8 mouse cellular contexts compared by ENCODE assay signal in genomic region chr11:69331929-69332405, GRCm38 (mm10). TPM values are rescaled to one million over a fixed set of nuclear protein-coding genes. Genes with fewer than 3 reads are reported as not detected.
DNase-seq lines count a peak whose midpoint lies in the region; ATAC-seq lines count a peak whose summit lies in the region.

No protein-coding gene starts in this region.

- H3K4me1 ChIP-seq in hindbrain, embryonic 11.5 days (replicated peaks; ENCODE audit: control insufficient read depth, insufficient read depth, low read length) = peaks cover 2% of the 10 kb centered on the region
- peaks cover 18% of the 10 kb centered on the region for H3K4me1 ChIP-seq in lung, embryonic 15.5 days

- H3K27ac ChIP-seq in hindbrain, embryonic 11.5 days (ENCODE audit: low read depth, low read length) = peak overlapping the region; percentile 34; the same call in 1 of the 2 replicates
- 0 out of 2 replicates have a peak overlapping the region, but pooled peaks have one; percentile 20 for H3K27ac ChIP-seq in lung, embryonic 15.5 days

- ATAC-seq in hindbrain, embryonic 11.5 days (ENCODE audit: low FRiP score) = peak; percentile 51; the same call in 1 of the 2 replicates
- ATAC-seq in lung, embryonic 15.5 days (ENCODE audit: borderline replicate concordance, extremely low read depth, low FRiP score, low TSS enrichment) = peak; percentile 51; the same call in 1 of the 2 replicates
- peak; percentile 69 for ATAC-seq in neutrophil, adult 5-6 weeks (ENCODE audit: extremely low read depth, insufficient number of reproducible peaks, low FRiP score, poor library complexity, severe bottlenecking)

- DNase-seq in Muller cell, postnatal 12 days (ENCODE audit: inconsistent ontology term) = peak; percentile 73
- DNase-seq in cerebellum, postnatal 14 days = peak; percentile 86 to 88
- DNase-seq in frontal cortex, adult 2 months (ENCODE audit: extremely low spot score in 1 of 2, low spot score in 1 of 2) = peak; percentile 52 to 85
- peak; percentile 86 for DNase-seq in hindbrain, embryonic 11.5 days (ENCODE audit: low spot score)
- DNase-seq in layer of hippocampus, adult 9-11 months = peak; percentile 79
- peak; percentile 56 to 71 for DNase-seq in thymus, adult 18-20 months

- H3K4me2 ChIP-seq in hindbrain, embryonic 11.5 days (replicated peaks; ENCODE audit: low read depth, low read length) = peak overlapping the region; percentile 36
- peak overlapping the region; percentile 81 for H3K4me2 ChIP-seq in lung, embryonic 15.5 days

- no peaks in the 10 kb centered on the region for H3K36me3 ChIP-seq in hindbrain, embryonic 11.5 days (ENCODE audit: control insufficient read depth, insufficient read depth, low read length)
- no peaks in the 10 kb centered on the region for H3K36me3 ChIP-seq in lung, embryonic 15.5 days

- H3K9ac ChIP-seq in hindbrain, embryonic 11.5 days (ENCODE audit: low read depth, low read length) = peak overlapping the region; percentile 34
- peak overlapping the region; percentile 69 for H3K9ac ChIP-seq in lung, embryonic 15.5 days

- WGBS in hindbrain, embryonic 11.5 days = 3% methylated on average over 24 of the region's 24 CpGs
- 1% methylated on average over 24 of the region's 24 CpGs for WGBS in lung, embryonic 15.5 days

- no peaks in the 10 kb centered on the region for H3K9me3 ChIP-seq in hindbrain, embryonic 11.5 days (ENCODE audit: control insufficient read depth, low read length)
- H3K9me3 ChIP-seq in lung, embryonic 15.5 days = no peaks in the 10 kb centered on the region

- peaks cover 6% of the 10 kb centered on the region for H3K27me3 ChIP-seq in hindbrain, embryonic 11.5 days (ENCODE audit: control insufficient read depth, insufficient read depth, low read length)
- H3K27me3 ChIP-seq in lung, embryonic 15.5 days = peaks cover 19% of the 10 kb centered on the region

- peak overlapping the region; percentile 27 for H3K4me3 ChIP-seq in hindbrain, embryonic 11.5 days (ENCODE audit: low read depth, low read length)
- H3K4me3 ChIP-seq in lung, embryonic 15.5 days = peak overlapping the region; percentile 58

RNA-seq across cellular contexts. Expression of gene Kcnab3, which starts 5.9 kb away (rescaled TPM):
- 105 and 109 TPM in 2 replicates for polyA plus RNA-seq in frontal cortex, adult 2 months (2012; rRNA removed)
- polyA plus RNA-seq in hindbrain, embryonic 11.5 days (2014; fragmentation: Nextera tagmentation; extraction: Ambion mirVana) = 1.4 and 3.0 TPM in 2 replicates
- 0.74 and 1.1 TPM in 2 replicates for polyA plus RNA-seq in lung, embryonic 15.5 days (2015; fragmentation: Nextera tagmentation; extraction: Ambion mirVana)
- 0.47 and 0.86 TPM in 2 replicates for total RNA-seq in neutrophil, adult 5-6 weeks (2017)

RNA-seq across cellular contexts. Expression of gene Trappc1, which starts 8.2 kb away (rescaled TPM):
- polyA plus RNA-seq in frontal cortex, adult 2 months (2012; rRNA removed) = 73.4 and 85.0 TPM in 2 replicates
- 209 and 215 TPM in 2 replicates for polyA plus RNA-seq in hindbrain, embryonic 11.5 days (2014; fragmentation: Nextera tagmentation; extraction: Ambion mirVana)
- polyA plus RNA-seq in lung, embryonic 15.5 days (2015; fragmentation: Nextera tagmentation; extraction: Ambion mirVana) = 150 and 157 TPM in 2 replicates
- total RNA-seq in neutrophil, adult 5-6 weeks (2017) = 34.7 and 38.6 TPM in 2 replicates

RNA-seq across cellular contexts. Expression of gene Rnf227, which starts 8.3 kb away (rescaled TPM):
- polyA plus RNA-seq in frontal cortex, adult 2 months (2012; rRNA removed) = 130 and 138 TPM in 2 replicates
- 28.7 and 34.9 TPM in 2 replicates for polyA plus RNA-seq in hindbrain, embryonic 11.5 days (2014; fragmentation: Nextera tagmentation; extraction: Ambion mirVana)
- polyA plus RNA-seq in lung, embryonic 15.5 days (2015; fragmentation: Nextera tagmentation; extraction: Ambion mirVana) = 12.0 and 14.8 TPM in 2 replicates
- total RNA-seq in neutrophil, adult 5-6 weeks (2017) = 0.93 and 2.6 TPM in 2 replicates

RNA-seq across cellular contexts. Expression of gene Cntrob, which starts 8.4 kb away (rescaled TPM):
- polyA plus RNA-seq in frontal cortex, adult 2 months (2012; rRNA removed) = 27.8 and 31.3 TPM in 2 replicates
- 17.2 and 17.9 TPM in 2 replicates for polyA plus RNA-seq in hindbrain, embryonic 11.5 days (2014; fragmentation: Nextera tagmentation; extraction: Ambion mirVana)
- 24.3 and 24.6 TPM in 2 replicates for polyA plus RNA-seq in lung, embryonic 15.5 days (2015; fragmentation: Nextera tagmentation; extraction: Ambion mirVana)
- total RNA-seq in neutrophil, adult 5-6 weeks (2017) = 20.9 and 27.7 TPM in 2 replicates

RNA-seq across cellular contexts. Expression of gene Chd3, which starts 37.2 kb away (rescaled TPM):
- polyA plus RNA-seq in frontal cortex, adult 2 months (2012; rRNA removed) = 374 and 399 TPM in 2 replicates
- polyA plus RNA-seq in hindbrain, embryonic 11.5 days (2014; fragmentation: Nextera tagmentation; extraction: Ambion mirVana) = 44.3 and 57.1 TPM in 2 replicates
- polyA plus RNA-seq in lung, embryonic 15.5 days (2015; fragmentation: Nextera tagmentation; extraction: Ambion mirVana) = 56.7 and 59.4 TPM in 2 replicates
- 152 and 159 TPM in 2 replicates for total RNA-seq in neutrophil, adult 5-6 weeks (2017)

Comparison
In these comparisons a context has a peak if more than half of its experiments do, and no peak if none do; other contexts are left out.
1. Peak in every context shown above with its lines: DNase-seq, ATAC-seq, H3K4me3 ChIP-seq and H3K27ac ChIP-seq.
2. RNA of gene Kcnab3, which starts 5.9 kb away (polyA plus RNA-seq): 105 to 109 TPM in frontal cortex, adult 2 months; 1.4 to 3.0 TPM in hindbrain, embryonic 11.5 days and 0.74 to 1.1 TPM in lung, embryonic 15.5 days; every median in the first group is over 10 times any median in the second.